Mouse (Mus musculus): ENCODE results near the gene Fcgr1.
"Not testable (repeated sequence)": the region's sequence is repeated elsewhere in the genome, so short reads cannot be mapped to it uniquely, and the experiment has no call there.

Gene Fcgr1

DNA sequence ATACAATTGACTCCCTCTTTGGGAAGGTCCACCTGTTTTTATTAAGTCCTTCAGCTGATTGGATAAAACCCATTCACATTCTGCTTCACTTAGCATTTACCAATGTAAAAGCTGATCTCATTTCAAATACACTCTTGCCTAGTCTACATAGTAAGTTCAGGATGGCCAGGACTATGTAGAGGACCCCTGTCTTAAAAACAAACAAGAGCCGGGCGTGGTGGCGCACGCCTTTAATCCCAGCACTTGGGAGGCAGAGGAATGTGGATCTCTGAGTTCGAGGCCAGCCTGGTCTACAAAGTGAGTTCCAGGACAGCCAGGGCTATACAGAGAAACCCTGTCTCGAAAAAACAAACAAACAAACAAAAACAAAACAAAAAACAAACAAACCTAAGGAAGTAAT, 30.0 kb upstream of the Fcgr1 start:
- DNase-seq, result not testable (repeated sequence)

GRCm38 (mm10) chr3:96322609-96323008, 28.8 kb upstream of the Fcgr1 start:
- no peak for DNase-seq

- DNase-seq, result no peak
These were observed 28.1 kb upstream of the Fcgr1 start for GRCm38 (mm10) chr3:96321891-96322290.

GRCm38 (mm10) chr3:96320003-96320402, 26.2 kb upstream of the Fcgr1 start:
- not testable (repeated sequence) for DNase-seq

DNA sequence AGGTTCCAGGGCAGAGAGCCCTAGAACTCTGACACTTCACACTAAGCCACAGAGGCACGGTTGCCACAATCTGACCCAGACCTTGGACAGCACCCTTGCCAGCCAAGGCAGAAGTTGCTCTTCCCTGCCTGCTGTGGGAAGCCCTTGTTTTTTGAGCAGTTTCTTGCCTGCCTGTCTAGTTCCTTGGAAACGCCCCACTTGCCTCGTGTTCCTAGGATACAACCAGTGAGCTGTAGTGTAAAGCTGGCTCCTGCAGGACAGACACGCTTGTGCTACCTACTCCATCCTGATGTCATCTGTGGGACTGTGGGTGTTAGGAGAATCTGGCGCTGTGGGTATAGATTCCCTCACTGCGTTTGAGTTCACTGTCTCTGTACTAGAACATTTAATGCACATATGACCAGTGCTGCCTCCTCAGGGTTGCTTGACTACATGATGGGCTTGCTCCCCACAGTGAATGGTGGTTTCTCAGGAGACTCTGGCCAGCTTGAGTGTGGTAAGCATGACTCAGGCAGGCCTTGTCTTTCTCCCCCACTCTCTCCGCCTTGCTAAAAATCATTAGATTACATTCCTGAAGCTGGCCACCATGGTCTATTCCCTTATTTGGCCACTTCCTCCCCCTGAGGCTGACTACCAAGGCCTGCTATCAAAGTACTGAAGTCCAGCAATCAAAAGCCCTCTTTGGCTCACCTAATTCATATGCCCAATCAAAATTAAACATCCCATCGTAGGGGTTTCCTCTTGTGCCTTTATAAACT, 18.8 kb upstream of the Fcgr1 start:
- no peak for DNase-seq

DNA sequence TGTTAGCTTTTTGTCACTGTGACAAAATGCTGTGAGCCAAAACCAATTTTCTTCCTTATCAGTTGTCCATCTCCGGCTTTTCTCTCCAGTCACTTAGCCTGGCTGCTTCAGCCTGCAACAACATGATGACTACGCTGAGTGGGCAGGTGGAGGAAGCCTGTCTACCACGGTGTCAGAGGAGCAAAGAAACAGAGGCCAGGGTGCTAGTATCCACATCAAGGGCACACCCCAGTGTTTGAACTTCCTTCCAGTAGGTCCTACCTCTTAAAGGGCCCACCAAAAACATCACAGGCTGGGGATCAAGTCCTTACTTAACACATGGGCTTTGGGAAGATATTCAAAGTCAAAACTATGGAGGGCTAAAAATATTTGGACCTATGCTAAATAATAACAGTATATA, 15.7 kb upstream of the Fcgr1 start:
- DNase-seq, result no peak

- no peak for DNase-seq
These were observed 12.7 kb upstream of the Fcgr1 start for GRCm38 (mm10) chr3:96306506-96306905.

GRCm38 (mm10) chr3:96302076-96302475, 8.3 kb upstream of the Fcgr1 start:
- DNase-seq, result no peak

DNA sequence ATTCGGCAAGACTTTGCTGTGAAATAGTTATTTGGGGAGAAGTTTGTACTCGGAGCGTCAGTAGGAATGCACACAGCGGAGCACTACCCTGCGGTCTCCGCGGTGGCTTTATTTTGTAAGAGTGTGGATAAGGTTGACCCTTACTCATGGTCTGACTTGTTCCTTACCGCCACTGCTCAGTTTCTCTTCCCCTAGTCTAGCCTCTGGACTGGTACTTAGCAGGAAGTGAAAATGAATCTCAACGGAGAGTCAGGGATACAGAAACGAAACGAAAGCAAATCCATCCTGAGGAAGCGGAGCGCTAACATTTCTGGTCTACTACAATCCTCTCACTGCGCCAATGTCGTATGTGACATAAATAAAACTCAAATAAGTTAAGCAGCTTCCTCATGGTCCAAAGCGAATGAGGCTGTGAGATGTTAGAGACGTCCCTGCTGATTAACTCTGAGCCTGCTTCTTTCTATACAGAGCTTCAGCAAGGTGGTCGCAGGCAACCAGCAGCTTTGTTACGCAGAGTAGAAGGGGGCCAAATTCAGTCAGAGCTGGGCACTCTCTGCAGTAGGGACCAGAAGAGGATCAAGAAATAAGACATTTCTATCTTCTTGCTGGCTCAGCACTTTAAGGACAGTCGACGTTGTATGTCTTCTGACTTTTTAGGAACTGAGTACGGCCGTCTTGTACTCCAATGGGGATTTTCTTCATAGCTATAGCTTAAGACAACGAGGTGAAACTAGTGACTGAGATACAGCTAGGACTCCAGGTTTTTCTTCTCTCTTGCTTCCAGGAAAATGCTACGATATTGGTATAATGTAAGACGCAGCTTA, 7.1 kb upstream of the Fcgr1 start:
- DNase-seq, result no peak

DNA sequence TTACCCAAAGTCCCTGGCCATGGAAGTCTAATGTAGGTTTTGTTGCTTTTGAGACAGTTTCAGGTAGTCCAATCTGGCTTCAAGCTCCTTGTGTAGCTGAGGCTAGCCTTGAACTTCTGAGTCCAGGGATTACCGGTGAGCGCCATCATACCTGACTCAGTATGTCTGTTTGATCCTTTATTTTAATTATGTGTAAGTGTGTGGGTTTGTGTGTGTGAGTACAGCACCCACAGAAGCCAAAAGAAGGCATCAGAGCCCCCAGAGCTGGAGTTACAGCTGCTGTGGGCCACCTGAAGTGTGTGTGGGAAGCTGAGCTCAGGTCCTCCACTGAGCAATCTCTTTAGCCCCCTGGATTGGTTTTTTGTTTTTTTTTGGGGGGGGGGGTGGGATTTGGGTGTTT, 5.8 kb upstream of the Fcgr1 start:
- no peak for DNase-seq

DNA sequence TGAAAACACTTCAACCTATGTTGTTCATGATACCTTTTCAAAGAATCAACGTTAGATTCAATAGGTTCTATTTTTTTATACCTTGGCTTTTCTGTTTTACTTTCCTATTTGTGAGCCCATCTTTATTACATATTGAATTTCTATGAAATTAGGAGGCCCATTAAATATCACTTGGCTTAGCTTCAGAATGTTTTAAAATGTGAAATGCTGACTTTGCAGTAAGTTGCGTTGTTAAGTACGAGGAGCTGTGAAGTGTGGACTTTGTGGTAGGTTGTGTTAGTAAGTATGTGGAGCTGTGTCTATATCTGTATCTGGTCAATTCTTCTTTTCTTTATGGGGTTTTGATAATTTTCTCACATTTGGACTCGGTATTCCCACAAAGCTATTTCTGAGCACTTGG, 4.6 kb upstream of the Fcgr1 start:
- DNase-seq, result no peak

DNA sequence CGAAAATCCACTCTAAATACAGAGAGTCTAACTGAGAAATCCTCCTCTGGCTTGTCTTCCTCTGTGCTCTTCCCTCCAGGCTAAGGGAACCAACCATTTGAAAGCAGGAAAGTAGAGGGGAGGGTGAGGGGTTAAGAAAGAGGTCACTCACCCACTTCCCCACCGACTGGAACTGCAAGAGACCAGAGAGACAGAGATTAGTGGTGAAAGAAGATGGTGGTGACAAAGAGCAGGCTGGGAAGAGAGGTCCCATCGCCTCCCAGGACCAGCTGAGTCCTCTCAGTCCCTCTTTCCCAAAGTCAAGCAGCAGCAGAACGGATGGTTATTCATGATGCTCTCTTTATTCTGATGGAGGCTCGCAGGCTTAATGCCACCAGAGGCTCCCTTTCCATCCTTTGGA, 401 bp downstream of the Fcgr1 start:
- DNase-seq, result no peak

DNA sequence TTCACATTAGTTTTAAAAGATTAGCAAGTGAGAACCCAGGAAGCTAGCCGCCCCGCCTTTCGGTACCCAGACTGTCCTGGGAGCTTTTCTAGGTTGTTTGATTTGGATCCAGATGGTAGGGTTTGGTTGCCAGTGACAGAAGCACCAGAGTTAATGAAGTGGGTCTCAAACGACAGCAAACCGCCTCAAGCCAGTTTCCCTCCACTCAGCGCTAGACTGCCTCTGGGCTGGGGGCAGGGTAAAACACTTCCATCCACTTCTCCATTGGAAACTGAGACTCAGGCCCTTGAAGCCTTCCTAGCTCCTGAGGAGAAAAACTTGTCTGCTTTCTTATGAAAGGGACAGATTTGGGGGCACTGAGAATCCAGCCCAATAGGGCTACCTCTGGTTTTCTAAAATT, 1.1 kb downstream of the Fcgr1 start:
- DNase-seq, result no peak

- DNase-seq, result not testable (repeated sequence)
These were observed 3.0 kb downstream of the Fcgr1 start for GRCm38 (mm10) chr3:96290727-96291126.

DNA sequence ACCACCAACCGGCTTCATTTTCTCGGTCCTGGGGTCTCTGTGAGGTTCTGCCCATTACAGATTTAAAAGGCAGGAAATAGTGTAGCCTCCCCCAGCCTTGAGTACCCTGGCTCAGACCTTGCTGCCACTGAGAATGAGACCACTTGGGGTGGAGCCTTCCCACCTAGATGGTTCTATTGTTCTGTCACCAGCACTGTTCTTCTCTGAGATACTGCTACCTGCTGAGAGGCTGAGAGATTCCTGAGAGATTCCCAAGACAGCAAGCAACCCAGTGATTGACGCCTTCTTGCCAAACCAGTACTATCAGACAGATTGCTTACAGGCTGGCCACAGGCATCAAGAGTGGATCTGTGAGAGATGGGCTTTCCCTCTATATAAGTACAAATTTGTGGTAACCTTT, 4.6 kb downstream of the Fcgr1 start:
- DNase-seq, result no peak

DNA sequence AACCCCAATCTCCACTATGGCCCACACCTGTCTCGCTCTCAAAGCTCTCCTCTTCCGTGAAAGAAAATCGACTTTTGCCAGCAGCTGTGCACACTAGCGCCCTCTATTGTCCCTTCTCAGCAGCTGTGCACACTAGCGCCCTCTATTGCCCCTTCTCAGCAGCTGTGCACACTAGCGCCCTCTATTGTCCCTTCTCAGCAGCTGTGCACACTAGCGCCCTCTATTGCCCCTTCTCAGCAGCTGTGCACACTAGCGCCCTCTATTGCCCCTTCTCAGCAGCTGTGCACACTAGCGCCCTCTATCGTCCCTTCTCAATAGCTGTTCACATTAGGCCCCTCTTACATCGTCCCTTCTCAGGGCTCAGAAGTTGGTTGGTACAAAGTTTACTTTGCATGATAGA, 6.4 kb downstream of the Fcgr1 start:
- DNase-seq, result not testable (repeated sequence)

- DNase-seq, result no peak
These were observed 9.3 kb downstream of the Fcgr1 start for GRCm38 (mm10) chr3:96284457-96284856.

DNA sequence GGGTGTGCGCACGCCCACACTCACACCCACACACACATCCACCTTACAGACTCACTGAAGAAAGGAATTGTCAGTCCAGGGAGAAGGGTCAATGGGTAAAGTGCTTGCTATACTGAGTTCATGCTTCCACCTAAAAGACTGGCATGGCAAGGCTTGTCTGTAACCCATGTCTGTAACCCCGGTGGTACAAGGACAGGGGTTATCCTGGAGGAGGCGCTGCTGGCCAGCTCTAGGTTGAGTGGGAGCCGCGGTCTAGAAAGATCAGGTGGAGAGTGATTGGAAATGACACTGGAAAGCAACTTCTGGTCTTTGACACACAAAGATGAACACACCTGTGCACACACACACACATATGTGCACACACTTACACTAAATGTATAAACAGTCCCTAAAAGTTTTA, 13.1 kb downstream of the Fcgr1 start:
- no peak for DNase-seq

- peak; percentile 91 for DNase-seq
These were observed 15.8 kb downstream of the Fcgr1 start for GRCm38 (mm10) chr3:96277800-96278624.

DNA sequence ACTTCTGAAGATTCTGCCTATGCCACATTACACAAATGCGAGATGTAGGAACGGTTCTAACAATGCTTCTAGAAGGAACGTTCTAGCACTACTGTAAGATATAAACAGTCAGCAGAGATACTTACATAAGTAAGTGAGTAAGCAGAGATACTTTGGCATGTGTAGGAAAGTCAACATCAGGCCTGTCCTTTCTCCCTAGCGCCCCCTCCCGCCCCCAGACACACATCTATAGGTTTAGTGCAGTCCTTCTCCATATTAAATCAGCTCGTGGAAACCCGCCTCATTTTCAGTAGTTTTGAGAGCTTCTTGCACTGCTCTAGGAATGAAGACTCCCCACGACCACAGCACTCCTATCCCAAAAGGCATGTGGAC, 16.4 kb downstream of the Fcgr1 start:
- no peak for DNase-seq

DNA sequence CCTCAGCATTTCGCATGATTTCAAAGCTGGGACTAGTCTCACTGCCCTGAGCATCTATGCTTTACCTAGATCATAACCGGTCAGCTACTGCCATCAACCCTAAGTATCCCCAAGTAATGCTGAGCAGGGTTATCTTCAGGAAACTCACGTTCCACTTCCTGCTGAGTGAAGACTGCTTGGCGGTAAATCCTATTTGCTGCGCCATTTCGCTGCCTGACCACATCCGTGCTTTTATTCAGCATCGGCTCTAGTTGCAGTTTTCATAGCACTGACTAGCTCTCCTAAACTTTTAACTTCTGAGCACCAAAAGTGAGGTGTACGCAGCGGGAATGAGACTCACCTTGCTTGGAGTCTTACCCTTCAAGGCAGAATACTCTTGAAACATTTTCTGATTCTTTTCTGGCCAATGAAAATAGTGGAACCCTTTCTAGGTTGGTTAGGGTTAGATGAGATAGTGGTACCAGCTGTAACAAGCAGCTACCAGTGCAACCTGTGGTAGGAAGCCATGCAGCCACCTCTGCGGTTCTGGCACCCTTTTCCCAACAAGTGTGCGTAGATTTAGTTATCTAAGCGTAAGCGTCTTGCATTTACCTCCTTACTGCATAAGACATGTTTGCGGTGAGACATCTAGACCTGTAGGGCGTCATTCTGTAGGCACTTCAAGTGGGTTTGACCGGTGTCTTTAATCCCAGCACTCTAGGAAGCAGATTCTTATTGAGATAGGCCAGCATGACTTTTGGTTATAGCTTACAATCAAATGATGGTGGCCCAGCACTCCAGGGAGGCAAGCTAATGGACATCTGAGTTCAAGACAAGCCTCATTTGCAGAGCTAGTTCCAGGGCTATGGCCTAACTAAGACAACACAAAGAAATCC, 19.9 kb downstream of the Fcgr1 start:
- DNase-seq, result no peak

Measured in cerebellum, adult 11-12 months (tissue).